Mouse (Mus musculus) B cell, adult 62 days (primary cell): ENCODE results near the gene Rbx1. TPM values are rescaled to one million over a fixed set of nuclear protein-coding genes. Genes with fewer than 3 reads are reported as not detected.

Experiments used
- total RNA-seq: library from RNA; stranded (reverse); gene quantifications from 4 replicates; pipeline ENCODE4 v1.2.4, GENCODE M21; 2023

Rbx1 gene
- 78.3 to 104 TPM (median 89.1 TPM) in 4 replicates for total RNA-seq

DNA sequence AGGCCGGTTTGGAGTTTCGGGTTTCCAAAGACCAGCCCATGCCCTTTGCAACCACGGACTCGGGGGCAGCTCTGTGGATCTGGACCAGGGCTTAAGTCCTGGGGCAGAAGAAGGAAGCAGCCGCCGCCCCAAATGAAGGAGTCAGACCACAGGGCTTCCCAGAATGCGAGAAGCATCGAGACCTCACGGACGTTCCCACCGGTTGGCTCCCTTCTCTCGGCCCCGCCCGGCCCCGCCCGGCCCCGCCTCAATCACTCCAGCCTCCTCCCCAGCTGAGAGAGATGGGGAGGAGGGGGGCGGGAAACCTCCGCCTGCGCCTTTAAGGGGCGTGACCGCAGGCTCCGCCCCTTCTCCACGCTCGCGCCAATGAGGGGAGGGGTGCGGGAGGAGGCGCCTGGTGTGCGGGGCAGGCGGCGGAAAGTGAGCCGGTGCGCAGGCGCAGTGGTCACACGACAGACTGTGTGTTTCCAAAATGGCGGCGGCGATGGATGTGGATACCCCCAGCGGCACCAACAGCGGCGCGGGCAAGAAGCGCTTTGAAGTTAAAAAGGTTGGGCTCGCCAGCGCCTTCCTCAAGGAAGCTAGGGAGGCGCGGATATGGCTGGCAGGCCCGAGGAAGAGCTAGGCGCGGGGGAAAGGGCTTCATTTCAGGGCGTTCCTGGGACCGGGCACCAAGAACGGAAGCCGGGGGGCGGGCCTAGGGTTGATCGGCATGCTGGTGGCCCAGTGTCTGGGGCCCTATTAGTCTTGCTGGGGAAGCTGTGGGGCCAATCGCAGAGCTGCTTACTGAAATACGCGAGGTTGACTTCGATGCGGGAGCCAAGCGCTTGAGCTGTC, at the start of gene Rbx1:
TSS of gene Rbx1 (plus strand) at position 396 of the 837 bp plus-strand sequence.

Other genes starting within 250 kb of the Rbx1 start
- gene Mchr1, start 230.8 kb upstream of the Rbx1 start, total RNA-seq = not detected in 4 replicates
- gene Slc25a17, start 105.5 kb upstream of the Rbx1 start, total RNA-seq = 31.5 to 38.9 TPM (median 36.0 TPM) in 4 replicates
- gene St13, start 66.2 kb upstream of the Rbx1 start, total RNA-seq = 81.2 to 102 TPM (median 87.7 TPM) in 4 replicates
- gene Xpnpep3, start 66.2 kb upstream of the Rbx1 start, total RNA-seq = 11.8 to 16.8 TPM (median 14.7 TPM) in 4 replicates
- not detected in 4 replicates for gene Dnajb7, start 58.0 kb upstream of the Rbx1 start, total RNA-seq
- gene Ep300, start 119.1 kb downstream of the Rbx1 start, total RNA-seq = 198 to 215 TPM (median 208 TPM) in 4 replicates
- 40.4 to 50.6 TPM (median 43.7 TPM) in 4 replicates for gene L3mbtl2, start 197.6 kb downstream of the Rbx1 start, total RNA-seq
- gene Chadl, start 231.0 kb downstream of the Rbx1 start, total RNA-seq = 0.30 to 0.33 TPM in 2 of 4 replicates, not detected in the others